In genomic region chr6:88842731-88843151, GRCm38 (mm10) we compare ENCODE assay signal across 8 mouse cellular contexts. TPM values are rescaled to one million over a fixed set of nuclear protein-coding genes. Genes with fewer than 3 reads are reported as not detected.
DNase-seq lines count a peak whose midpoint lies in the region; ATAC-seq lines count a peak whose summit lies in the region.

No protein-coding gene starts in this region.

- WGBS in neural tube, embryonic 11.5 days: under 1% methylated on average over 31 of the region's 32 CpGs
- under 1% methylated on average over 28 of the region's 32 CpGs for WGBS in forebrain, embryonic 14.5 days
- WGBS in neural tube, embryonic 13.5 days: under 1% methylated on average over 29 of the region's 32 CpGs

- ATAC-seq in neural tube, embryonic 11.5 days (ENCODE audit: insufficient read depth, low FRiP score, low TSS enrichment): no peak; the same call in 1 of the 2 replicates
- peak; percentile 2 for ATAC-seq in forebrain, embryonic 14.5 days
- ATAC-seq in neural tube, embryonic 13.5 days (ENCODE audit: low read depth): no peak

- no peaks in the 10 kb centered on the region for H3K9me3 ChIP-seq in neural tube, embryonic 11.5 days (ENCODE audit: control insufficient read depth, low read length)
- no peaks in the 10 kb centered on the region for H3K9me3 ChIP-seq in forebrain, embryonic 14.5 days (replicated peaks; ENCODE audit: control insufficient read depth, low read length)
- no peaks in the 10 kb centered on the region for H3K9me3 ChIP-seq in neural tube, embryonic 13.5 days

- peaks cover 2% of the 10 kb centered on the region for H3K36me3 ChIP-seq in neural tube, embryonic 11.5 days (ENCODE audit: control insufficient read depth, insufficient read depth, low read length)
- peaks cover 56% of the 10 kb centered on the region for H3K36me3 ChIP-seq in forebrain, embryonic 14.5 days (ENCODE audit: control insufficient read depth, insufficient read depth, low read length)
- H3K36me3 ChIP-seq in neural tube, embryonic 13.5 days: peaks cover 63% of the 10 kb centered on the region

- peak overlapping the region; percentile 79 for H3K4me2 ChIP-seq in neural tube, embryonic 11.5 days (ENCODE audit: low read depth)
- H3K4me2 ChIP-seq in forebrain, embryonic 14.5 days (ENCODE audit: low read length): peak overlapping the region; percentile 85
- peak overlapping the region; percentile 79 for H3K4me2 ChIP-seq in neural tube, embryonic 13.5 days

- H3K9ac ChIP-seq in neural tube, embryonic 11.5 days (ENCODE audit: low read length): peak overlapping the region; percentile 63
- peak overlapping the region; percentile 70 for H3K9ac ChIP-seq in forebrain, embryonic 14.5 days (ENCODE audit: low read length)
- peak overlapping the region; percentile 75 for H3K9ac ChIP-seq in neural tube, embryonic 13.5 days

- intact Hi-C loops in left cerebral cortex, postnatal 36 days (cut with DNase I): no loop called here

- DNase-seq in embryo, embryonic 10 days (ENCODE audit: low spot score): peak; percentile 37
- DNase-seq in embryo, embryonic 9.5 days (ENCODE audit: extremely low spot score): no peak
- DNase-seq in neural tube, embryonic 11.5 days (ENCODE audit: low spot score): no peak
- no peak for DNase-seq in neural tube, embryonic 10.5 days (ENCODE audit: extremely low spot score, low spot score)
- peak; percentile 38 for DNase-seq in forebrain, embryonic 14.5 days (ENCODE audit: low spot score)
- peak; percentile 61 to 64 for DNase-seq in left cerebral cortex, postnatal 36 days (ENCODE audit: low spot score in 2 of 2)
- no peak for DNase-seq in c-Kit-positive CD71-positive TER-119-positive erythroid progenitor cells, embryonic 14.5 days (ENCODE audit: low spot score)

- H3K27me3 ChIP-seq in neural tube, embryonic 11.5 days (ENCODE audit: control insufficient read depth, insufficient read depth, low read length): no peaks in the 10 kb centered on the region
- no peaks in the 10 kb centered on the region for H3K27me3 ChIP-seq in forebrain, embryonic 14.5 days (replicated peaks; ENCODE audit: control insufficient read depth, insufficient read depth, low read length)
- no peaks in the 10 kb centered on the region for H3K27me3 ChIP-seq in neural tube, embryonic 13.5 days

- H3K27ac ChIP-seq in neural tube, embryonic 11.5 days (ENCODE audit: low read depth, low read length): peak overlapping the region; percentile 87
- H3K27ac ChIP-seq in forebrain, embryonic 14.5 days (ENCODE audit: low read depth, low read length): peak overlapping the region; percentile 85
- H3K27ac ChIP-seq in neural tube, embryonic 13.5 days (replicated peaks): peak overlapping the region; percentile 91

- H3K4me3 ChIP-seq in neural tube, embryonic 11.5 days (ENCODE audit: low read depth, low read length): peak overlapping the region; percentile 72
- H3K4me3 ChIP-seq in forebrain, embryonic 14.5 days (ENCODE audit: low read depth, low read length): peak overlapping the region; percentile 74
- H3K4me3 ChIP-seq in neural tube, embryonic 13.5 days: peak overlapping the region; percentile 68

- peaks cover 19% of the 10 kb centered on the region for H3K4me1 ChIP-seq in neural tube, embryonic 11.5 days (ENCODE audit: control insufficient read depth, insufficient read depth, low read length)
- H3K4me1 ChIP-seq in forebrain, embryonic 14.5 days (ENCODE audit: control insufficient read depth, insufficient read depth, low read length): peaks cover 5% of the 10 kb centered on the region
- H3K4me1 ChIP-seq in neural tube, embryonic 13.5 days (replicated peaks): peaks cover 41% of the 10 kb centered on the region

RNA-seq across cellular contexts. Expression of gene Abtb1, which starts 1.0 kb away (rescaled TPM):
- 22.9 and 28.4 TPM in 2 replicates for polyA plus RNA-seq in neural tube, embryonic 11.5 days (2014; fragmentation: Nextera tagmentation; extraction: Ambion mirVana)
- 31.4 and 35.7 TPM in 2 replicates for polyA plus RNA-seq in forebrain, embryonic 14.5 days (2014; fragmentation: Nextera tagmentation; extraction: Ambion mirVana)
- total RNA-seq in left cerebral cortex, postnatal 36 days (2021): 10 to 100 TPM; 43.4 to 45.9 TPM
- 43.1 and 43.4 TPM in 2 replicates for polyA plus RNA-seq in neural tube, embryonic 13.5 days (2015; fragmentation: Nextera tagmentation; extraction: Ambion mirVana)

RNA-seq across cellular contexts. Expression of gene Podxl2, which starts 32.1 kb away (rescaled TPM):
- 129 and 135 TPM in 2 replicates for polyA plus RNA-seq in neural tube, embryonic 11.5 days (2014; fragmentation: Nextera tagmentation; extraction: Ambion mirVana)
- 334 and 428 TPM in 2 replicates for polyA plus RNA-seq in forebrain, embryonic 14.5 days (2014; fragmentation: Nextera tagmentation; extraction: Ambion mirVana)
- 100 to 1,000 TPM; 181 to 221 TPM for total RNA-seq in left cerebral cortex, postnatal 36 days (2021)
- 548 and 565 TPM in 2 replicates for polyA plus RNA-seq in neural tube, embryonic 13.5 days (2015; fragmentation: Nextera tagmentation; extraction: Ambion mirVana)

RNA-seq across cellular contexts. Expression of gene Mcm2, which starts 55.8 kb away (rescaled TPM):
- 194 and 219 TPM in 2 replicates for polyA plus RNA-seq in neural tube, embryonic 11.5 days (2014; fragmentation: Nextera tagmentation; extraction: Ambion mirVana)
- polyA plus RNA-seq in forebrain, embryonic 14.5 days (2014; fragmentation: Nextera tagmentation; extraction: Ambion mirVana): 71.1 and 82.8 TPM in 2 replicates
- 1 to 10 TPM; 3.8 to 4.2 TPM for total RNA-seq in left cerebral cortex, postnatal 36 days (2021)
- 33.5 and 40.5 TPM in 2 replicates for polyA plus RNA-seq in neural tube, embryonic 13.5 days (2015; fragmentation: Nextera tagmentation; extraction: Ambion mirVana)

RNA-seq across cellular contexts. Expression of gene Tpra1, which starts 59.3 kb away (rescaled TPM):
- polyA plus RNA-seq in neural tube, embryonic 11.5 days (2014; fragmentation: Nextera tagmentation; extraction: Ambion mirVana): 44.8 and 48.8 TPM in 2 replicates
- 32.9 and 41.2 TPM in 2 replicates for polyA plus RNA-seq in forebrain, embryonic 14.5 days (2014; fragmentation: Nextera tagmentation; extraction: Ambion mirVana)
- total RNA-seq in left cerebral cortex, postnatal 36 days (2021): 10 to 100 TPM; 38.7 to 49.6 TPM
- 75.6 and 76.1 TPM in 2 replicates for polyA plus RNA-seq in neural tube, embryonic 13.5 days (2015; fragmentation: Nextera tagmentation; extraction: Ambion mirVana)

Comparison
In these comparisons a context has a peak if more than half of its experiments do, and no peak if none do; other contexts are left out.
1. DNase-seq: peak in embryo, embryonic 10 days (single experiment), forebrain, embryonic 14.5 days (single experiment) and left cerebral cortex, postnatal 36 days (2 of 2); none in embryo, embryonic 9.5 days (single experiment), neural tube, embryonic 11.5 days (single experiment), neural tube, embryonic 10.5 days (single experiment) and c-Kit-positive CD71-positive TER-119-positive erythroid progenitor cells, embryonic 14.5 days (single experiment).
2. Peak in every context shown above with its lines, with median percentiles within 50 percentile points of each other: H3K27ac ChIP-seq, H3K4me2 ChIP-seq, H3K4me3 ChIP-seq and H3K9ac ChIP-seq.